In the genomic region with DNA sequence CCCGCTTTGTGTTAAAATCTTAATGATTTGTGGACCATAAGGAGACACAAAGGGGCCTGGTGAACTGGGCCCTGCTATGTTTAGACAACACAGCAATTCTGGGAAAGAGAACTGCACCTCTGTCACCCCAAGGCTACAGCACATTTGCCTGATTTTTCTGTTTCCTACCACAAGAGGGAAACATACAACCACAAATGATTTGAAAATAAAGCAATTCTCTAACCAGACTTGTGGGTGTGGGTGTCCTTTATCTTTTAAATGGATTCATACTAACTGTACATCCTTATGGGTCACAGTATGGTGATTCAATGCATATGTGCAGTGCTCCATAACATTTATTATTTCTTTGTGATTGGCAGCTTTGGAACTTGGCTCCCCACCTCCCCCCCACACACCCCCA, we compare ENCODE assay signal across 10 mouse cellular contexts. TPM values are rescaled to one million over a fixed set of nuclear protein-coding genes. Genes with fewer than 3 reads are reported as not detected.
A peak's percentile ranks its signal among the peaks of the same experiment; 100 is the strongest.
DNase-seq lines count a peak whose midpoint lies in the region; ATAC-seq and TF ChIP-seq lines count a peak whose summit lies in the region.
"Had no signal": no experiment of that assay in that cellular context is flagged by ENCODE, and none has a peak within 500 bp of the region (broad histone marks: within the 10 kb centered on the region; RNA-seq: fewer than 3 reads in every experiment).

No protein-coding gene starts in this region.

- ATAC-seq in hindbrain, embryonic 11.5 days (ENCODE audit: low FRiP score) = no peak
- ATAC-seq in midbrain, embryonic 13.5 days = peak; percentile 63; the same call in 1 of the 2 replicates

- no peaks in the 10 kb centered on the region for H3K4me1 ChIP-seq in hindbrain, embryonic 11.5 days (replicated peaks; ENCODE audit: control insufficient read depth, insufficient read depth, low read length)
- H3K4me1 ChIP-seq in hindbrain, embryonic 10.5 days (replicated peaks) = peaks cover 8% of the 10 kb centered on the region; the same call in 1 of the 2 replicates
- peaks cover 20 to 62% of the 10 kb centered on the region in 2 experiments for H3K4me1 ChIP-seq in CH12.LX (ENCODE audit: control insufficient read depth in 1 of 2, insufficient read depth in 2 of 2)
- no peaks in the 10 kb centered on the region; the same call in 1 of the 2 replicates for H3K4me1 ChIP-seq in midbrain, embryonic 13.5 days (replicated peaks)
- H3K4me1 ChIP-seq: embryonic facial prominence, embryonic 12.5 days had no signal

- no peak overlapping the region for H3K27ac ChIP-seq in hindbrain, embryonic 11.5 days (ENCODE audit: low read depth, low read length)
- H3K27ac ChIP-seq in hindbrain, embryonic 10.5 days = no peak overlapping the region
- H3K27ac ChIP-seq in CH12.LX (ENCODE audit: insufficient read depth, low read depth) = no peak overlapping the region
- H3K27ac ChIP-seq in midbrain, embryonic 13.5 days = no peak overlapping the region
- H3K27ac ChIP-seq: embryonic facial prominence, embryonic 12.5 days had no signal

- TF ChIP-seq CTCF in CH12.LX (conservative IDR thresholded peaks at IDR 0.05 in 1 of 2, IDR thresholded peaks at IDR 0.05 in 1 of 2; ENCODE audit: low read depth in 2 of 2, low read length in 2 of 2) = peak; percentile 9 to 67; a peak in 2 of 4 replicates

- H3K4me3 ChIP-seq in hindbrain, embryonic 11.5 days (ENCODE audit: low read depth, low read length) = no peak overlapping the region
- no peak overlapping the region for H3K4me3 ChIP-seq in hindbrain, embryonic 10.5 days
- H3K4me3 ChIP-seq in CH12.LX (replicated peaks in 1 of 3; ENCODE audit: low read depth in 2 of 3, low read length in 2 of 3, poor library complexity in 1 of 3) = no peak overlapping the region
- H3K4me3 ChIP-seq in midbrain, embryonic 13.5 days (replicated peaks) = no peak overlapping the region
- H3K4me3 ChIP-seq: embryonic facial prominence, embryonic 12.5 days had no signal

- no peak for TF ChIP-seq POLR2A in CH12.LX (IDR thresholded peaks at IDR 0.05; ENCODE audit: low read depth, low read length)

- TF ChIP-seq RAD21 in CH12.LX (IDR thresholded peaks at IDR 0.05; ENCODE audit: low read depth, low read length) = peak; percentile 75

- 86% methylated on average over 1 of the region's 1 CpGs for WGBS in hindbrain, embryonic 11.5 days
- WGBS in hindbrain, embryonic 10.5 days = 87% methylated on average over 1 of the region's 1 CpGs
- 80% methylated on average over 1 of the region's 1 CpGs for WGBS in midbrain, embryonic 13.5 days

- TF ChIP-seq EP300 in CH12.LX (IDR thresholded peaks at IDR 0.05; ENCODE audit: low read length) = no peak

- no peak overlapping the region for H3K4me2 ChIP-seq in hindbrain, embryonic 11.5 days (replicated peaks; ENCODE audit: low read depth, low read length)
- H3K4me2 ChIP-seq in CH12.LX (ENCODE audit: insufficient read depth, low read depth, poor library complexity, severe bottlenecking) = no peak overlapping the region
- H3K4me2 ChIP-seq in midbrain, embryonic 13.5 days (replicated peaks) = no peak overlapping the region
- H3K4me2 ChIP-seq: embryonic facial prominence, embryonic 12.5 days had no signal

- no peaks in the 10 kb centered on the region for H3K79me2 ChIP-seq in CH12.LX (replicated peaks; ENCODE audit: control insufficient read depth, extremely low read depth, insufficient read depth, poor library complexity, severe bottlenecking)

- dilution Hi-C loops in CH12.LX (cut with MboI; ENCODE audit: extremely low pct_ligation_motif_present, extremely low pct_unique_long_range_greater_than_20kb, low sequenced_read_pairs) = no loop called here

- no peak overlapping the region for H3K9ac ChIP-seq in hindbrain, embryonic 11.5 days (ENCODE audit: low read depth, low read length)
- no peak overlapping the region for H3K9ac ChIP-seq in CH12.LX (ENCODE audit: insufficient read depth, low read depth)
- no peak overlapping the region for H3K9ac ChIP-seq in midbrain, embryonic 13.5 days (replicated peaks)
- H3K9ac ChIP-seq: embryonic facial prominence, embryonic 12.5 days had no signal

- no peaks in the 10 kb centered on the region for H3K9me3 ChIP-seq in hindbrain, embryonic 11.5 days (ENCODE audit: control insufficient read depth, low read length)
- H3K9me3 ChIP-seq in hindbrain, embryonic 10.5 days = no peaks in the 10 kb centered on the region
- H3K9me3 ChIP-seq in CH12.LX (replicated peaks; ENCODE audit: low read length) = no peaks in the 10 kb centered on the region
- H3K9me3 ChIP-seq in midbrain, embryonic 13.5 days = no peaks in the 10 kb centered on the region
- H3K9me3 ChIP-seq: embryonic facial prominence, embryonic 12.5 days had no signal

- in situ Hi-C loops in CH12.LX (cut with MboI; ENCODE audit: low pct_ligation_motif_present, low pct_unique_long_range_greater_than_20kb, low sequenced_read_pairs) = no loop called here

- H3K36me3 ChIP-seq in hindbrain, embryonic 11.5 days (ENCODE audit: control insufficient read depth, insufficient read depth, low read length) = no peaks in the 10 kb centered on the region
- no peaks in the 10 kb centered on the region for H3K36me3 ChIP-seq in hindbrain, embryonic 10.5 days
- H3K36me3 ChIP-seq in CH12.LX (replicated peaks in 1 of 2; ENCODE audit: control insufficient read depth in 1 of 2, insufficient read depth in 1 of 2, low read length in 1 of 2) = peaks cover 0 to 14% of the 10 kb centered on the region in 2 experiments
- no peaks in the 10 kb centered on the region for H3K36me3 ChIP-seq in midbrain, embryonic 13.5 days
- H3K36me3 ChIP-seq: embryonic facial prominence, embryonic 12.5 days had no signal

- peak; percentile 41 for DNase-seq in hindbrain, embryonic 11.5 days (ENCODE audit: low spot score)
- no peak for DNase-seq in hindbrain, embryonic 10.5 days (ENCODE audit: low spot score)
- DNase-seq in CH12.LX (ENCODE audit: extremely low read depth) = peak; percentile 43
- peak; percentile 64 for DNase-seq in embryo, embryonic 10.5 days (ENCODE audit: low spot score)
- DNase-seq in urinary bladder, postnatal 14 days (ENCODE audit: low spot score) = no peak
- DNase-seq in gastrocnemius, adult 8-10 months (ENCODE audit: low spot score in 2 of 2) = no peak
- no peak for DNase-seq in adrenal gland, postnatal 25 days
- DNase-seq: thymus, postnatal 25 days had no signal

- H3K27me3 ChIP-seq in hindbrain, embryonic 11.5 days (ENCODE audit: control insufficient read depth, insufficient read depth, low read length) = no peaks in the 10 kb centered on the region
- no peaks in the 10 kb centered on the region for H3K27me3 ChIP-seq in hindbrain, embryonic 10.5 days (ENCODE audit: insufficient read depth, poor library complexity, severe bottlenecking)
- H3K27me3 ChIP-seq in CH12.LX (replicated peaks) = no peaks in the 10 kb centered on the region
- H3K27me3 ChIP-seq in midbrain, embryonic 13.5 days = no peaks in the 10 kb centered on the region
- H3K27me3 ChIP-seq: embryonic facial prominence, embryonic 12.5 days had no signal

TF ChIP-seq in CH12.LX, 34 proteins besides CTCF, POLR2A, EP300 and RAD21:
- TF ChIP-seq TCF12 (IDR thresholded peaks at IDR 0.05; ENCODE audit: low read depth, low read length) = no peak
- peak; percentile 42 for TF ChIP-seq SMC3 (IDR thresholded peaks at IDR 0.05; ENCODE audit: low read depth, low read length)

RNA-seq across cellular contexts. Expression of a gene that starts 17.6 kb away (rescaled TPM):
- polyA plus RNA-seq in hindbrain, embryonic 11.5 days (2014; fragmentation: Nextera tagmentation; extraction: Ambion mirVana) = 45.8 and 48.1 TPM in 2 replicates
- 51.8 and 56.2 TPM in 2 replicates for polyA plus RNA-seq in hindbrain, embryonic 10.5 days (2016; fragmentation: Nextera tagmentation; extraction: Ambion mirVana)
- 9.9 and 11.5 TPM in 2 replicates for total RNA-seq in CH12.LX (2012; rRNA removed)
- 22.0 and 29.3 TPM in 2 replicates for total RNA-seq in CH12.LX (2014; rRNA removed)
- polyA plus RNA-seq in CH12.LX (2012; ENCODE audit: insufficient read length, low read depth) = 27.2 and 29.1 TPM in 2 replicates
- polyA plus RNA-seq in midbrain, embryonic 13.5 days (2015; fragmentation: Nextera tagmentation; extraction: Ambion mirVana) = 25.1 and 26.8 TPM in 2 replicates
- total RNA-seq in gastrocnemius, adult 8-10 months (2022) = 1 to 10 TPM; 3.4 to 7.5 (median 5.4) TPM
- total RNA-seq in adrenal gland, postnatal 25 days (2021) = 7.0 and 9.1 TPM in 2 replicates

RNA-seq across cellular contexts. Expression of a gene that starts 18.0 kb away (rescaled TPM):
- 47.5 and 48.9 TPM in 2 replicates for polyA plus RNA-seq in hindbrain, embryonic 11.5 days (2014; fragmentation: Nextera tagmentation; extraction: Ambion mirVana)
- polyA plus RNA-seq in hindbrain, embryonic 10.5 days (2016; fragmentation: Nextera tagmentation; extraction: Ambion mirVana) = 61.3 and 71.8 TPM in 2 replicates
- total RNA-seq in CH12.LX (2012; rRNA removed) (49.1 and 97.9 TPM in 2 replicates), CH12.LX (2014; rRNA removed) (74.7 and 95.7 TPM in 2 replicates)
- 49.8 and 54.0 TPM in 2 replicates for polyA plus RNA-seq in CH12.LX (2012; ENCODE audit: insufficient read length, low read depth)
- 43.2 and 46.8 TPM in 2 replicates for polyA plus RNA-seq in midbrain, embryonic 13.5 days (2015; fragmentation: Nextera tagmentation; extraction: Ambion mirVana)
- 1,000 to 10,000 TPM; 1,246 to 1,471 (median 1,386) TPM for total RNA-seq in gastrocnemius, adult 8-10 months (2022)
- 89.3 and 100 TPM in 2 replicates for total RNA-seq in adrenal gland, postnatal 25 days (2021)

Comparison
In these comparisons a context has a peak if more than half of its experiments do, and no peak if none do; other contexts are left out.
1. DNase-seq: peak in hindbrain, embryonic 11.5 days (single experiment), CH12.LX (single experiment) and embryo, embryonic 10.5 days (single experiment); none in hindbrain, embryonic 10.5 days (single experiment), urinary bladder, postnatal 14 days (single experiment), gastrocnemius, adult 8-10 months (0 of 2) and adrenal gland, postnatal 25 days (single experiment).